Mouse (Mus musculus) layer of hippocampus, postnatal 10 days (tissue): ENCODE measurements around the gene Coq4. TPM values are rescaled to one million over a fixed set of nuclear protein-coding genes. Genes with fewer than 3 reads are reported as not detected.

ENCODE experiments used
- DNase-seq, 2 experiments: peaks; one replicate each; pipeline ENCODE4 v3.0.0; 2021; ENCODE audit warnings: low spot score in 2 of 2
- microRNA-seq, 2 experiments: library from miRNA; unstranded; fragments of <30 nt; microRNA quantifications; one replicate each; pipeline ENCODE4 v1.2.0; 2021
- total RNA-seq, 2 experiments: library from RNA; stranded (reverse); gene quantifications; 2 replicates each; pipeline ENCODE4 v1.2.3; 2021

Gene Coq4
- total RNA-seq, 2 experiments from 2014 or later: 32.4 to 35.9 TPM

DNA sequence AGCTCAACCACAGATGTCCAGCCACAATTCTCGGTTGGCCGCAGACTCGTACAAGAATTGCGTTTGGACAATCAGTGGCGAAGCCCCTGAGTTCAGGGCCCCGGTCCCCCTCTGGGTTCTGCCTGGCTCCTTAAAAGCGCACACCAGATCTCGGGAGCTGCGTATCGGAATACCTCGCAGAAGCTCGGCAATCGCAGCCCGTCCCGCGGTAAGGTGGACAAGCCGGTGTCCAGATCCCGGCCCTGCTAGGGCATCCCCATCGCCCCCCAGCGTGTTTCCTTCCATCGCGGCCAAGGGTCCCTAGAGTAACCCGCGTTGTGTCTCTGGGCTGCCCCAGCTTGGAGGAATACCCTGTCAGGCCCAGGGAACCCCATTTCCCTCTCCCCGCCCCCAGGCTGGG lies 58.3 kb downstream of the Coq4 start:
- no peak for DNase-seq

DNA sequence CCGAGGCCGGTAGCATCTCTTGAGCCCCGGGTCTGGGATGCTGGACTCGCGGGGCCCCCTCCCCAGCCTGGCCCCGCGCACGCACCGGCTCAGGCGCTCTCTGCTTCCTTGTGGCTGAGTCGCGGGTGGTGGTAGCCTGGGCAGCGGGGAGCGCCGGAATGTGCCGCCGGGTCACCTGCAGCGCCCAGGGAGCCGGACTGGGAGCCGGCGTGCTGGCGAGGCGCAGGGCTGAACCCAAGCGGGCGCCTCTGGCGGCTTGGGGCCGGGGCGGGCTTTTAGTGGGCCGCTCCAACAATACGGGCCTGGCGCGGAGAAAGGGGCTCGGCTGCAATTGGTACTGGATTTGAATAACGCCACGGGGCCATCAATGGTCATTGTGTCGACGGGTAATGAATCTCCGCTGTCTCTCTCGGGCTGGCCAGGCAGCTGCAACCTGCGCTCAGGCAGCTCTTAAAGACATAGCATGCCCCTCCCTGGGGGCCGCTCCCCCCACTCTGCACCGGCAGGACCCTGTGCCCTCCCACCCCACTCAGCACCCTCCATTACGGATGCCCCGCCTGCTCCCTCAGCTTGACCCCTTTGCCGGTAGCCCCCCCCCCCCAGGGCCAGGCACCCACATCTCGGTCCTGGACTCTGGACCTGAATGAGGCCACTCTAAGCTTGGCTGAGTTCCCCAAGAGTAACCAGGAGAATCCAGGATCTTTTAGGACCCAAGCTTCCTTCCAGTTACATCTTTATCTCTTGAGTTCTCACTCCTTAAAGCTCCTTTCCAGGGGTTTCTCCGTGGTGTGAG lies 59.0 kb downstream of the Coq4 start:
- peak; percentile 32 to 47 for DNase-seq

DNA sequence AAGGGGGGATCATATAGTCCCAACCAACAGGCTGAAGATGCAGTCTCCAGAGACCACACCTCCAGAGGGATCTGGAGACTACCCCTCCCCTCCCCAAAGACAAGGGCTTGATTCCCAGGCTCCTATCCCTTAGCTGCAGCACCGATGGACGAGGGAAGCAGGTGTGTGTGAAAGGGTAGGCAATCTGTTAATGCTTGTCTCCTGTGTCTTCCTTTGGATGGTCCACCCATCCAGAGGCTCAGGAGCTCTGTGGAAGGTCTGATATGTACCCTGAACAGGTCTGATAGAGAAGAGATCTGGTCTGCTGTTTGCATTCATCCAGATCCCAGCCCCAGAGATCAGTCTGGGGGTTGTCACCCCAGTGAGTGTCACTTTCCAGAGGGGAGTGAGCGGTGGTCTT lies 59.6 kb downstream of the Coq4 start:
- no peak for DNase-seq

Small RNA genes within 50 kb of the gene (microRNA-seq; reads per million reads assigned to microRNA genes)
- gene Mir219a-2 (0 to 0.39 reads per million in 2 experiments), gene Mir219b (0 reads per million in 2 experiments)

Other genes with a start within 250 kb of the Coq4 start
- 100 to 1,000 TPM; 119 to 123 TPM for gene Rapgef1, start 167.8 kb upstream of the Coq4 start, total RNA-seq
- gene Gm13420, start 35.8 kb upstream of the Coq4 start, total RNA-seq: 1 to 10 TPM; 1.4 to 2.2 TPM
- gene Gm13547, start 28.2 kb upstream of the Coq4 start, total RNA-seq: not detected
- 10 to 100 TPM; 47.7 to 59.7 TPM for gene Trub2, start 1.0 kb downstream of the Coq4 start, total RNA-seq
- 10 to 100 TPM; 88.9 to 94.0 TPM for gene Slc27a4, start 15.1 kb downstream of the Coq4 start, total RNA-seq
- 10 to 100 TPM; 42.4 to 55.0 TPM for gene Urm1, start 32.6 kb downstream of the Coq4 start, total RNA-seq
- 10 to 100 TPM; 11.9 to 15.0 TPM for gene Cercam, start 81.7 kb downstream of the Coq4 start, total RNA-seq
- gene Odf2, start 101.7 kb downstream of the Coq4 start, total RNA-seq: 100 to 1,000 TPM; 105 to 119 TPM
- 10 to 100 TPM; 43.4 to 45.0 TPM for gene Gle1, start 147.9 kb downstream of the Coq4 start, total RNA-seq
- gene Sptan1, start 178.1 kb downstream of the Coq4 start, total RNA-seq: 1,000 to 10,000 TPM in 1 of 2 experiments, 100 to 1,000 TPM in 1; 939 to 1,018 TPM